Mouse (Mus musculus): ENCODE results near the gene Tmem138. TPM values are rescaled to one million over a fixed set of nuclear protein-coding genes. Genes with fewer than 3 reads are reported as not detected.

Tmem138 gene
- total RNA-seq (2012; rRNA removed) = 22.4 and 29.8 TPM in 2 replicates

DNA sequence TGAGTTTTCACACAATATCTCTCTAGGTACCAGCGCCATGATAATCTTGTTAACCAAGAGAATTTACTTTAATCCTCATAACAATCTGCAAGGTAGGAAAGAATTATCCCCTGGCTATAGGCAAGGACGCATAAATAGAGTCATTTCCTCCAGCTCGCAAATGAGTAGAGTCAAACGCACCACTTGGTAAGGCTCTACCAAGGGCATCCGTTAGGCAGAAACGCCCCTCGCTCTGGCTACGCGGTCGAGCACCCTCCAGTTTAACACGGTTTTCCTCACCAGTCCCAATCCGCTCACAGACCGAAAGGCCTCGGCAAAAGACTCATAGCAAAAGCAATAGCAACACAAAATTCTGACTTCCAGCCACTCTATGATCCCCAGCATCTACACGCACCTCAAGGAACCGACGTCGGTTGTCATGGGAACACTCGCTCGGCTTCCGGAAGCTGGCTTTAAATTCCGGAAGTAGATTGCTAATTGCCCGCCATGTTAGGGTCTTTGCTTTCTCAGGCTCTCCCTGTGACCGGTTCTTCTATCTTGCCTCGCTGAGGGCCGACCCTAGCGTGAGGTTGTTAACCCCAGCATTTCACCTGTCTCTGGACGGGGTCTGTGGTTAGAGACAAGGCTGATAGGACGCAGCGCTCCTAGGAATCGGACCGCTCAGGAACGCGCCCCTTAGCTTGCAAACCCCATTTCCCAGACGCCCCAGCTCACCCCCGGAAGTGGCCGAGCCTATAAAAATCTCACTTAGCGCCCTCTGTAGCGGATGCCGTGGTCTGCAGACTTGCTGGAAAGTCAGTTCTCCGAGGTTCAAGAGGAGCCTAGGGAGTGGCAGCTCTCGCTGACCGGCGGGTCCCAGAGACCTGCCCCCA, at the start of gene Tmem138, which contains the start of gene Cyb561a3:
Gene Tmem138, minus strand, starts transcription at position 673 of the 872 bp plus-strand sequence.
Gene Cyb561a3, plus strand, starts transcription at position 483 of the 872 bp plus-strand sequence.
- Histone ChIP-seq H3K9ac (ENCODE audit: insufficient read depth, low read depth, low read length, poor library complexity, severe bottlenecking) (peak within 1 kb of the TSS; percentile 92), H3K4me3 (ENCODE audit: insufficient read depth in 1 of 2, low read depth in 1 of 2, low read length in 2 of 2, poor library complexity in 1 of 2, severe bottlenecking in 1 of 2) (peak within 1 kb of the TSS; percentile 84 to 93), H3K27ac (ENCODE audit: insufficient read depth, low read depth, low read length, poor library complexity, severe bottlenecking) (peak within 1 kb of the TSS; percentile 86), H3K9me3 (ENCODE audit: control insufficient read depth, insufficient read depth, low read depth, low read length) (no peaks in the 10 kb centered on the region), H3K36me3 (ENCODE audit: control insufficient read depth, insufficient read depth, low read length, poor library complexity, severe bottlenecking) (peaks cover 12% of the 10 kb centered on the region; the same call in 1 of the 2 replicates), H3K4me1 (ENCODE audit: control insufficient read depth in 2 of 2, insufficient read depth in 2 of 2, low read length in 2 of 2, poor library complexity in 1 of 2) (0 out of 4 replicates have a peak, but pooled peaks cover 0 to 2% of the 10 kb centered on the region in 2 experiments)
- in situ Hi-C loops (cut with MboI; ENCODE audit: low sequenced_read_pairs in 2 of 2, unreplicated experiment in 2 of 2) = no loop called here
- TF ChIP-seq HCFC1 (IDR thresholded peaks at IDR 0.05; ENCODE audit: borderline replicate concordance, insufficient read depth, low read length) = peak; percentile 81
- TF ChIP-seq MAFK (IDR thresholded peaks at IDR 0.05; ENCODE audit: insufficient read depth, low read depth, low read length) = no peak
- peak; percentile 89 for DNase-seq (ENCODE audit: low read depth, low spot score)

DNA sequence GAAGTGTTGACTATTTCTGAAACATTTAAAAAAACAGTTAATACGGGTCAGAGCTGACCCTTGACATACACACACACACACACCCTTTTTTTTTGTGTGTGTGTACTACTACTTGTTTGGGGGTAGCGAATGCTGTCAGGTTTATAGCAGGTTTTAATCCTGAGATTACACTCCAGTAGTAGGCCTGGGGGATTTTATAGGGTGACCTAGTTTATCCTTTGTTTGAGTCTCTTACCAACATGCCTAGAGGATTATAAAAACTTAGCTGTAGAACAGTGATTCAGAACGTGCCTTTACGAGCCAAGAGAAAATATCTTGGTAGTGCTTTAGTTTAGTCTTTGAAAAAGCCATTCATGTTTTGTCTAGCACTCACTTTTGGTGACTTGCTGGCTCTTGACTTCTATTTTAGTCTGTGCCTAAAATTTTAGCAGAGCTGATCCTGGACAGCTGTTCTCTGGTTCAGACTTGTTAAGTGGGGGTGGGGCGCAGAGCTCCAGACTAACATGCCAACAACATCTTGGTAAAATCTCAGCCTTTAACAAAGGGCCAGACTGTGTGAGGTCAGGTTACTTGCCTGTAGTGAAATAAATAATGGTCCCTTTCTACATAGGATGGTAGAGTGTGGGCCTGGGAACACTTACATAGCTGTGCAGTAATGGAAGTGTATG, 31.5 kb upstream of the Tmem138 start:
- no peak for TF ChIP-seq CHD2 (IDR thresholded peaks at IDR 0.05; ENCODE audit: low read depth, low read length)
- no peak for TF ChIP-seq HCFC1 (IDR thresholded peaks at IDR 0.05; ENCODE audit: borderline replicate concordance, insufficient read depth, low read length)
- no peak for TF ChIP-seq ZNF384 (IDR thresholded peaks at IDR 0.05; ENCODE audit: low read depth, low read length)
- no peak for TF ChIP-seq MAFK (IDR thresholded peaks at IDR 0.05; ENCODE audit: insufficient read depth, low read depth, low read length)
- TF ChIP-seq ZC3H11A (IDR thresholded peaks at IDR 0.05; ENCODE audit: borderline replicate concordance, low read depth, low read length) = no peak
- peaks cover 57% of the 10 kb centered on the region for H3K36me3 ChIP-seq (ENCODE audit: control insufficient read depth, insufficient read depth, low read length, poor library complexity, severe bottlenecking)
- no peak overlapping the region for H3K4me3 ChIP-seq (ENCODE audit: insufficient read depth in 1 of 2, low read depth in 1 of 2, low read length in 2 of 2, poor library complexity in 1 of 2, severe bottlenecking in 1 of 2)
- in situ Hi-C loops (cut with MboI; ENCODE audit: low sequenced_read_pairs in 2 of 2, unreplicated experiment in 2 of 2) = loop anchor here in 1 of 2 experiments (25.0 kb wide), 3 partner anchors 721 to 1696 kb away; partner anchors contain the start of genes B3gat3 and Incenp
- no peaks in the 10 kb centered on the region for H3K9me3 ChIP-seq (ENCODE audit: control insufficient read depth, insufficient read depth, low read depth, low read length)
- H3K9ac ChIP-seq (ENCODE audit: insufficient read depth, low read depth, low read length, poor library complexity, severe bottlenecking) = no peak overlapping the region
- peaks cover 4 to 11% of the 10 kb centered on the region in 2 experiments for H3K4me1 ChIP-seq (ENCODE audit: control insufficient read depth in 2 of 2, insufficient read depth in 2 of 2, low read length in 2 of 2, poor library complexity in 1 of 2)
- no peak for DNase-seq (ENCODE audit: low read depth, low spot score)
- H3K27ac ChIP-seq (ENCODE audit: insufficient read depth, low read depth, low read length, poor library complexity, severe bottlenecking) = no peak overlapping the region

DNA sequence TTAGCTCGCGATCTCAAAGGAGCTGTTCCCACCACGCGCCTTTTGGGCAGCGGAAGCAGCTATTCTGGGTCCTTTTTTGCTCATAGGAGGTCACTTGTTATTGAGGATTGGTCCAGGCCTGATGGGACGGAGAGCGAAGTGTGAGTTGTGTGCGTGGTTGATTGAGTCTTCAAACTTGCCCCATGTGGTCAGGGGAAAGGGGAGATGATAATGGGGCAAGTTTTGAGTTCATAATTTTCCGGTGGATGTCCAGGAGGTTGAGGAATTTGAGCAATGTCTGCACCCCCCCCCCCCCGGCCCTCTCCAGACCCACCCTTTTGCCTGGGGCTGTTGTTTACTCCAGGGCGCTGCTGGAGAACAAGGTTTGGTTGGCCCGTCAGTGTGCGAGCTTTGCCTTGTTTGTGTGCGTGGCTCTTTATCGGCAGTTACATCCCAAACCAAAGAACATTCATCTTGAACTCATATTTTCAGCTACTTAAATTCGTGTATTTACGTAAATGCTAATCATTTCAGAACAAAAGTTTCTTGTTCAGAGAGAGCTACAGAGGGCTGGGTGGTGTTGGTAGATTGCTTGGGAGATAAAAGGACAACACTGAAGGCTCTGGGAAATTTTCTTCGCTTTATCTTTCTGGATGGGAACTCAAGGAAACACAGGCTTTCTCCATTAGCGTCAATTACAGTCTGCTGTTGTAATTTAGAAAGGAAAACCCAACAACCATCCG, 28.9 kb upstream of the Tmem138 start:
- peaks cover 12 to 21% of the 10 kb centered on the region in 2 experiments for H3K4me1 ChIP-seq (ENCODE audit: control insufficient read depth in 2 of 2, insufficient read depth in 2 of 2, low read length in 2 of 2, poor library complexity in 1 of 2)
- in situ Hi-C loops (cut with MboI; ENCODE audit: low sequenced_read_pairs in 2 of 2, unreplicated experiment in 2 of 2) = loop anchor here in 1 of 2 experiments (25.0 kb wide), 3 partner anchors 719 to 1694 kb away; partner anchors contain the start of genes B3gat3 and Incenp

More for the DNA sequence above, 28.9 kb upstream of the Tmem138 start:
- Histone ChIP-seq H3K27ac (ENCODE audit: insufficient read depth, low read depth, low read length, poor library complexity, severe bottlenecking) (peak overlapping the region; percentile 77), H3K4me3 (ENCODE audit: insufficient read depth in 1 of 2, low read depth in 1 of 2, low read length in 2 of 2, poor library complexity in 1 of 2, severe bottlenecking in 1 of 2) (peak overlapping the region; percentile 87 to 96), H3K9me3 (ENCODE audit: control insufficient read depth, insufficient read depth, low read depth, low read length) (no peaks in the 10 kb centered on the region), H3K36me3 (ENCODE audit: control insufficient read depth, insufficient read depth, low read length, poor library complexity, severe bottlenecking) (peaks cover 33% of the 10 kb centered on the region), H3K9ac (ENCODE audit: insufficient read depth, low read depth, low read length, poor library complexity, severe bottlenecking) (peak overlapping the region; percentile 99)
- TF ChIP-seq ZC3H11A (IDR thresholded peaks at IDR 0.05; ENCODE audit: borderline replicate concordance, low read depth, low read length) (no peak), ZNF384 (IDR thresholded peaks at IDR 0.05; ENCODE audit: low read depth, low read length) (no peak), CHD2 (IDR thresholded peaks at IDR 0.05; ENCODE audit: low read depth, low read length) (no peak), HCFC1 (IDR thresholded peaks at IDR 0.05; ENCODE audit: borderline replicate concordance, insufficient read depth, low read length) (no peak), MAFK (IDR thresholded peaks at IDR 0.05; ENCODE audit: insufficient read depth, low read depth, low read length) (no peak)
- DNase-seq (ENCODE audit: low read depth, low spot score) = peak; percentile 45

Measured in ES-E14 (cell line).